10 mouse cellular contexts compared by ENCODE assay signal in genomic region chr12:117728178-117728611, GRCm38 (mm10).
DNase-seq lines count a peak whose midpoint lies in the region; ATAC-seq and TF ChIP-seq lines count a peak whose summit lies in the region.
"Had no signal": no experiment of that assay in that cellular context is flagged by ENCODE, and none has a peak within 500 bp of the region (broad histone marks: within the 10 kb centered on the region; RNA-seq: fewer than 3 reads in every experiment).

No protein-coding gene starts in this region.

- H3K79me2 ChIP-seq in heart, adult 2 months (replicated peaks; ENCODE audit: control insufficient read depth, insufficient read depth, low read length) = no peaks in the 10 kb centered on the region

- H3K36me3 ChIP-seq in heart, adult 2 months (ENCODE audit: control insufficient read depth, insufficient read depth, low read length) = peaks cover 23% of the 10 kb centered on the region
- H3K36me3 ChIP-seq: heart, embryonic 15.5 days had no signal

- H3K27me3 ChIP-seq in heart, adult 2 months (ENCODE audit: control insufficient read depth, insufficient read depth, low read length) = no peaks in the 10 kb centered on the region
- H3K27me3 ChIP-seq: heart, embryonic 15.5 days had no signal

- peak overlapping the region; percentile 18; the same call in 1 of the 2 replicates for H3K27ac ChIP-seq in heart, adult 2 months
- H3K27ac ChIP-seq: heart, embryonic 15.5 days; liver, embryonic 14.5 days had no signal

- ATAC-seq in common myeloid progenitor, adult 5-6 weeks (replicated peaks; ENCODE audit: low read depth, poor library complexity, severe bottlenecking) = peak; percentile 51

- TF ChIP-seq CTCF in heart, adult 2 months (IDR thresholded peaks at IDR 0.05) = no peak

- no peak overlapping the region for H3K4me3 ChIP-seq in heart, adult 2 months
- H3K4me3 ChIP-seq: heart, embryonic 15.5 days had no signal

- no peaks in the 10 kb centered on the region; the same call in 1 of the 2 replicates for H3K4me1 ChIP-seq in heart, adult 2 months (ENCODE audit: control insufficient read depth, insufficient read depth, low read length)

- no peak overlapping the region for H3K9ac ChIP-seq in heart, adult 2 months (ENCODE audit: low read depth, low read length)
- H3K9ac ChIP-seq: heart, embryonic 15.5 days; liver, embryonic 14.5 days had no signal

- intact Hi-C loops in heart, adult 2 months (cut with DNase I) = no loop called here
- intact Hi-C loops in heart, postnatal 36 days (cut with DNase I) = no loop called here
- intact Hi-C loops in left cerebral cortex, postnatal 14 days (cut with DNase I) = no loop called here

- WGBS in heart, adult 2 months = 24% methylated on average over 3 of the region's 3 CpGs

- no peak for DNase-seq in heart, adult 2 months
- no peak for DNase-seq in heart, postnatal 36 days
- DNase-seq in A20 (ENCODE audit: low read depth, low spot score) = peak; percentile 72
- DNase-seq in kidney, postnatal 36 days = peak; percentile 54 to 71
- no peak for DNase-seq in left cerebral cortex, postnatal 14 days (ENCODE audit: low spot score in 2 of 2)
- DNase-seq in cerebellum, adult 18-20 months = no peak
- DNase-seq in gastrocnemius, postnatal 25 days = no peak

- no peak for TF ChIP-seq POLR2A in heart, adult 2 months (IDR thresholded peaks at IDR 0.05; ENCODE audit: insufficient read depth, low read depth, low read length)

- no peak for TF ChIP-seq EP300 in heart, adult 2 months (IDR thresholded peaks at IDR 0.05; ENCODE audit: insufficient read depth, low read depth, low read length)

Comparison
In these comparisons a context has a peak if more than half of its experiments do, and no peak if none do; other contexts are left out.
1. DNase-seq: peak in A20 (single experiment) and kidney, postnatal 36 days (2 of 2); none in heart, adult 2 months (0 of 2), heart, postnatal 36 days (0 of 2), left cerebral cortex, postnatal 14 days (0 of 2), cerebellum, adult 18-20 months (0 of 2) and gastrocnemius, postnatal 25 days (single experiment).